Mouse (Mus musculus) forebrain, postnatal 0 days (tissue): Measurements from ENCODE around the gene Fat4. TPM values are rescaled to one million over a fixed set of nuclear protein-coding genes. Genes with fewer than 3 reads are reported as not detected.
A peak's percentile ranks its signal among the peaks of the same experiment; 100 is the strongest.

ENCODE experiments used
- ATAC-seq: fragments of 200-750 bp; cut with Nextera tagmentation; 2 replicates; pipeline ENCODE4 v1.8.0; 2017; ENCODE audit warnings: mild to moderate bottlenecking, moderate library complexity
- DNase-seq: peaks from one replicate; pipeline ENCODE4 v3.0.0-alpha.2; 2015
- H3K27ac ChIP-seq: fragments of 300-500 bp; sonication (generic); 2 replicates; pipeline ENCODE4 v1.5.1; 2014; ENCODE audit warnings: low read depth, mild to moderate bottlenecking, antibody characterized with exemption, low read length, moderate library complexity, mixed read lengths
- H3K27me3 ChIP-seq: fragments of 300-500 bp; sonication (generic); 2 replicates; pipeline ENCODE4 v1.6.1; 2014; ENCODE audit warnings: mild to moderate bottlenecking, low read length, mixed read lengths; ENCODE audit not compliant: insufficient read depth
- H3K36me3 ChIP-seq: fragments of 300-500 bp; sonication (generic); 2 replicates; pipeline ENCODE4 v1.6.1; 2014; ENCODE audit warnings: mild to moderate bottlenecking, moderate library complexity; ENCODE audit not compliant: insufficient read depth
- H3K4me1 ChIP-seq: fragments of 300-500 bp; sonication (generic); 2 replicates; pipeline ENCODE4 v1.6.1; 2014; ENCODE audit warnings: antibody characterized with exemption; ENCODE audit not compliant: insufficient read depth
- H3K4me2 ChIP-seq: fragments of 300-500 bp; sonication (generic); 2 replicates; pipeline ENCODE4 v1.6.1; 2014; ENCODE audit warnings: low read depth, mild to moderate bottlenecking, moderate library complexity
- H3K4me3 ChIP-seq: fragments of 300-500 bp; sonication (generic); 2 replicates; pipeline ENCODE4 v1.5.1; 2014; ENCODE audit warnings: low read depth, low read length, mixed read lengths
- H3K9ac ChIP-seq: fragments of 300-500 bp; sonication (generic); 2 replicates; pipeline ENCODE4 v1.6.1; 2014; ENCODE audit warnings: mild to moderate bottlenecking
- H3K9me3 ChIP-seq: fragments of 300-500 bp; sonication (generic); 2 replicates; pipeline ENCODE4 v1.6.1; 2016; ENCODE audit warnings: low read length
- CTCF ChIP-seq: sonication (generic); IDR thresholded peaks from 2 replicates; pipeline ENCODE4 v1.5.1; 2016; ENCODE audit warnings: antibody characterized with exemption, control low read depth, low read depth
- WGBS: fragments of 180-500 bp; shearing (Covaris S2); extraction: QIAGEN DNeasy Blood & Tissue Kit; methylation state at CpG from one replicate; pipeline ENCODE4 v1.1.7; 2014; 5-methylcytosine and 5-hydroxymethylcytosine counted together
- polyA plus RNA-seq: library from polyadenylated mRNA; unstranded; fragments of >200 nt; fragmentation: Nextera tagmentation; extraction: Ambion mirVana; gene quantifications from 2 replicates; pipeline ENCODE4 v1.2.1, GENCODE M21; 2015
- total RNA-seq: library from RNA; depleted of rRNA; stranded (reverse); fragments of >200 nt; gene quantifications from 2 replicates; pipeline ENCODE4 v1.2.3, GENCODE M21; 2014

Gene Fat4
- total and polyA plus RNA-seq, 2 experiments from 2014 or later, result 4.3 to 62.6 TPM

- no peak for TF ChIP-seq CTCF
- no peaks in the 10 kb centered on the region for H3K27me3 ChIP-seq
- no peak overlapping the region for H3K4me3 ChIP-seq
- H3K9me3 ChIP-seq, result no peaks in the 10 kb centered on the region
- no peak overlapping the region for H3K9ac ChIP-seq
- no peak overlapping the region for H3K4me2 ChIP-seq
- peak; percentile 62 for ATAC-seq
- 0 out of 2 replicates have a peak, but pooled peaks cover 4% of the 10 kb centered on the region for H3K4me1 ChIP-seq
- H3K36me3 ChIP-seq, result no peaks in the 10 kb centered on the region
- no peak for DNase-seq
- H3K27ac ChIP-seq, result no peak overlapping the region
- 25% methylated on average over 2 of the region's 2 CpGs for WGBS
These were observed 32.2 kb downstream of the Fat4 start for GRCm38 (mm10) chr3:38918926-38919325.

DNA sequence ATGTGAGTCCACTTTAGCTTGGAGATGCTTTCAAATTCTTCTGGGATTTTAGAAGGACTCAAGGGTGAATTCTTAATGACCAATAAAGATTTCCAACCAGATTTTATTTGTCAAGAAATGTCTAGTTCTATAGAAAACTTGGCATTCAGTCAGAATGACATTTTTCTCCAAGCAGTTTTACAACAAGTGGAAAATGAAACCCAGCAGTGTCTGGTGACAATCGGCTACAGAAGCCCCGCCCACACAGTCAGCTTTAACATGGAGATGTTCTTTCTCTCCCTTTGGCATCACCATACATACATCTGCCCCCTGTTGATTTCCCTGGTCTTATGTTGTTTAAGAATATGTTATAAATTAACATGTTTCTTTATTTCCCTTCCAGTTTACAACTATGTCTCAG lies 34.3 kb downstream of the Fat4 start:
- no peak for TF ChIP-seq CTCF
- no peaks in the 10 kb centered on the region for H3K27me3 ChIP-seq
- H3K36me3 ChIP-seq, result no peaks in the 10 kb centered on the region
- no peak for DNase-seq
- 69% methylated on average over 2 of the region's 2 CpGs for WGBS
- H3K4me1 ChIP-seq, result no peaks in the 10 kb centered on the region
- H3K27ac ChIP-seq, result no peak overlapping the region
- no peak for ATAC-seq
- no peak overlapping the region for H3K4me2 ChIP-seq
- no peaks in the 10 kb centered on the region for H3K9me3 ChIP-seq
- no peak overlapping the region for H3K4me3 ChIP-seq
- H3K9ac ChIP-seq, result no peak overlapping the region

DNA sequence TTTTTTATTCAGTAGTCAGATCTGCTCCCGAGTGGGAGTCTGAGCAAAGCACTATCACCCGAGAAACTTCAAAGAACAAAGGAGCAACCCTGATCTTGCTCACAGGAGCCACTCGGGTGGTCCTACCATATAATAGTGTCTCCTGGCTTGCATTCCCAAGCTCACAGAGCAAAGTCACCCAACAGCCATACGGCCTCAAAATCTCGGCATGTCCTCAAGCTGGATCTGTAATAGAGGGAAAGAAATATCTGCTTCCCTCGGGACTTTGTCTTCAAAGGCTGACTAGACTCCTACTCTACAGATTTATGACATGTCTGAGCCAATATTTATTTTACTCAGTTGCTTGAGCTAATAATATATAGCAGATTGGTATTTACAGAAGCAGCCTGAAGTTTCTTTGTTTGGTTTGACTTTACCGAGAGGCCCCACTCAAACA lies 36.5 kb downstream of the Fat4 start:
- Histone ChIP-seq H3K27ac (no peak overlapping the region), H3K36me3 (no peaks in the 10 kb centered on the region), H3K9ac (no peak overlapping the region), H3K27me3 (no peaks in the 10 kb centered on the region), H3K9me3 (no peaks in the 10 kb centered on the region), H3K4me2 (no peak overlapping the region), H3K4me1 (no peaks in the 10 kb centered on the region), H3K4me3 (no peak overlapping the region)
- DNase-seq (no peak), ATAC-seq (no peak)
- 68% methylated on average over 7 of the region's 7 CpGs for WGBS
- TF ChIP-seq CTCF, result no peak

- H3K4me3 ChIP-seq, result no peak overlapping the region
- WGBS, result 47% methylated on average over 4 of the region's 4 CpGs
- TF ChIP-seq CTCF, result no peak
- DNase-seq (no peak), ATAC-seq (no peak)
- no peak overlapping the region for H3K4me2 ChIP-seq
- no peaks in the 10 kb centered on the region for H3K36me3 ChIP-seq
- no peak overlapping the region for H3K9ac ChIP-seq
- no peaks in the 10 kb centered on the region for H3K9me3 ChIP-seq
- no peak overlapping the region for H3K27ac ChIP-seq
- no peaks in the 10 kb centered on the region for H3K4me1 ChIP-seq
- no peaks in the 10 kb centered on the region for H3K27me3 ChIP-seq
These were observed 41.4 kb downstream of the Fat4 start for GRCm38 (mm10) chr3:38928076-38928686.

DNA sequence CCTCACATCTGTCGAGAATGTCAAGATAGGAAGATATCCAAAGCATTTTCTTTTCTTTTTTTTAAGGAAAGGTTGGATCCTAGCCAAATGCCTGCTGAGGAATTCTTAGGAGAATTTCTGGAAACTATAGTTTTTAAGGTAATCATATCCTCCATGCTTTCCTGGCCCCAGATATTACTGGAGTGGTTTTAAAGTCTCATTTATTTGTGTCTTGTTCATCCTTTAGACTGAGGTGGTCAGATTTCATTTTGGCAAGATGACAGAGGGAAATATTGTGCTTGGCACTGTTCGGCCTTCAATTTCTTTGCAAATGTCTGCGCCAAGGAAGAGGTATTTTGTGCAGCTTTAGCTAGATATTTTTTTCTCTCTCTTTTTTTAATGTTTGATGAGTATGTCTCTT lies 42.0 kb downstream of the Fat4 start:
- TF ChIP-seq CTCF, result no peak
- Histone ChIP-seq H3K4me2 (no peak overlapping the region), H3K27me3 (no peaks in the 10 kb centered on the region), H3K4me3 (no peak overlapping the region), H3K36me3 (no peaks in the 10 kb centered on the region), H3K27ac (no peak overlapping the region), H3K4me1 (no peaks in the 10 kb centered on the region), H3K9me3 (no peaks in the 10 kb centered on the region), H3K9ac (no peak overlapping the region)
- 54% methylated on average over 3 of the region's 3 CpGs for WGBS
- ATAC-seq (no peak), DNase-seq (no peak)

DNA sequence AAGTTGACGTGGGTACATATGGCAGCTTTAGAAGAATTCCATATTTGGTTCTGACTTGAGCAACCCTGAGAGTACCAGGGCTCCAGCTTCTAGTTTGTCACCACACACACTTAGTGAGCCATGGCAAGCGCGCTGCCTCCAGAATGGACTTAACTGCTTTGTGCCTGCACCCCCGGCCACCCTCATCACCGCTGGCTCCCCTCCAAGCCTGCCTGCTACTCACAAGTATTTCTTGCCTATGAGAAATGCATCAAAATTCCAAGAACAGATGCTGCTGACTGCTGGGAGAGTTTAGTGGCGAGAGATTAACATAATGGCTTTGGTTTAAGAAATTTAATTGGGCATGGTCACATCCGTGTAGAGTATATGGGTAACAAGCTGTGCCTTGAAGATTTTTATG lies 48.0 kb downstream of the Fat4 start:
- TF ChIP-seq CTCF, result no peak
- no peaks in the 10 kb centered on the region for H3K27me3 ChIP-seq
- H3K4me3 ChIP-seq, result no peak overlapping the region
- peak; percentile 89 for ATAC-seq
- WGBS, result 26% methylated on average over 7 of the region's 7 CpGs
- H3K9me3 ChIP-seq, result no peaks in the 10 kb centered on the region
- DNase-seq, result peak; percentile 64
- 0 out of 2 replicates have a peak overlapping the region, but pooled peaks have one; percentile 57 for H3K27ac ChIP-seq
- H3K4me2 ChIP-seq, result no peak overlapping the region
- no peak overlapping the region for H3K9ac ChIP-seq
- H3K36me3 ChIP-seq, result no peaks in the 10 kb centered on the region
- H3K4me1 ChIP-seq, result peaks cover 8% of the 10 kb centered on the region; the same call in 1 of the 2 replicates

GRCm38 (mm10) chr3:38936485-38936884 lies 49.7 kb downstream of the Fat4 start:
- TF ChIP-seq CTCF, result no peak
- Histone ChIP-seq H3K27me3 (no peaks in the 10 kb centered on the region), H3K36me3 (no peaks in the 10 kb centered on the region), H3K9me3 (no peaks in the 10 kb centered on the region), H3K27ac (no peak overlapping the region), H3K4me1 (peaks cover 8% of the 10 kb centered on the region; the same call in 1 of the 2 replicates), H3K4me3 (no peak overlapping the region), H3K4me2 (no peak overlapping the region), H3K9ac (no peak overlapping the region)
- DNase-seq (no peak), ATAC-seq (no peak)
- 78% methylated on average over 7 of the region's 7 CpGs for whole genome bisulfite sequencing
